Mouse (Mus musculus) spleen, adult 2 months (tissue): ENCODE results near the gene Myrip.

Source experiments
- CTCF ChIP-seq: fragments of 200-500 bp; IDR thresholded peaks from 2 replicates; pipeline ENCODE4 v1.5.1; 2011; ENCODE audit warnings: mild to moderate bottlenecking, inconsistent platforms; ENCODE audit not compliant: insufficient read depth, insufficient read length, insufficient replicate concordance; ENCODE audit errors: extremely low read depth
- POLR2A ChIP-seq: fragments of 200-500 bp; IDR thresholded peaks from 2 replicates; pipeline ENCODE4 v1.6.1; 2011; ENCODE audit warnings: low read depth, low read length, inconsistent platforms

GRCm38 (mm10) chr9:120315171-120315570, 13.9 kb downstream of the Myrip start:
- TF ChIP-seq POLR2A (no peak), CTCF (no peak)
